Mouse (Mus musculus): Measurements from ENCODE around the gene Hsd17b11. TPM values are rescaled to one million over a fixed set of nuclear protein-coding genes. Genes with fewer than 3 reads are reported as not detected.
"Not testable (repeated sequence)": the region's sequence is repeated elsewhere in the genome, so short reads cannot be mapped to it uniquely, and the experiment has no call there.

Hsd17b11 gene
- polyA plus RNA-seq, 1 experiment from 2014 or later: 48.7 TPM

DNA sequence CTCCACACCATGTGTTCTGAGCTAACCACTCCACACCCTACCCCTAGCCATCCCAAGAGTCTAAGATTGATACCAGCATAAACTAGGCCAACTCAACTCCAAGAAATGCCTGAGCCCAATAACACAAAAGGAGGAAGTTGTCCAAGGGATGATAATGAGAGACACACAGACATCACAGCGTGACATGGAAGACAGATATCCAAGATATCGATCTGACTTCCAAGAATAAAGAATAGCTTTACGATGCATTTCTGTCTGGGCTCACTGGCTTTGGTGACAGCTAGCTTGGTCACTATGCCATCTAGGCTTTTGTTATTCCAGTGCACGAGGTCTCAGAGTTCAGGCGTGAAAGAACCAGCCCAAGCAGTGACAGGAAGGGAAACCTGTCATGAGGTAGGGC, 50.7 kb downstream of the Hsd17b11 start:
- Histone ChIP-seq H3K9me3 (ENCODE audit: control insufficient read depth) (no peaks in the 10 kb centered on the region), H3K9ac (ENCODE audit: low read depth, low read length) (no peak overlapping the region), H3K27me3 (replicated peaks; ENCODE audit: control insufficient read depth, insufficient read depth, low read length) (no peaks in the 10 kb centered on the region), H3K4me1 (replicated peaks; ENCODE audit: control insufficient read depth, insufficient read depth, low read length) (peaks cover 4% of the 10 kb centered on the region; the same call in 1 of the 2 replicates), H3K36me3 (ENCODE audit: control insufficient read depth, insufficient read depth) (no peaks in the 10 kb centered on the region), H3K4me3 (ENCODE audit: low read depth, low read length) (no peak overlapping the region), H3K4me2 (replicated peaks; ENCODE audit: low read depth) (no peak overlapping the region), H3K27ac (ENCODE audit: low read depth, low read length) (no peak overlapping the region)
- 67% methylated on average over 5 of the region's 5 CpGs for WGBS
- TF ChIP-seq CTCF (IDR thresholded peaks at IDR 0.05; ENCODE audit: low read depth): no peak
- no peak for ATAC-seq

- Histone ChIP-seq H3K9ac (ENCODE audit: low read depth, low read length) (no peak overlapping the region), H3K9me3 (ENCODE audit: control insufficient read depth) (no peaks in the 10 kb centered on the region), H3K27ac (ENCODE audit: low read depth, low read length) (no peak overlapping the region), H3K36me3 (ENCODE audit: control insufficient read depth, insufficient read depth) (no peaks in the 10 kb centered on the region), H3K4me2 (replicated peaks; ENCODE audit: low read depth) (no peak overlapping the region), H3K27me3 (replicated peaks; ENCODE audit: control insufficient read depth, insufficient read depth, low read length) (no peaks in the 10 kb centered on the region), H3K4me1 (replicated peaks; ENCODE audit: control insufficient read depth, insufficient read depth, low read length) (no peaks in the 10 kb centered on the region), H3K4me3 (ENCODE audit: low read depth, low read length) (no peak overlapping the region)
- no peak for TF ChIP-seq CTCF (IDR thresholded peaks at IDR 0.05; ENCODE audit: low read depth)
- WGBS: 23% methylated on average over 1 of the region's 1 CpGs
- ATAC-seq: no peak
Measured at GRCm38 (mm10) chr5:103962935-103963429, 58.7 kb downstream of the Hsd17b11 start.

GRCm38 (mm10) chr5:103954638-103955037, 67.1 kb downstream of the Hsd17b11 start:
- H3K36me3 ChIP-seq (ENCODE audit: control insufficient read depth, insufficient read depth): no peaks in the 10 kb centered on the region
- no peaks in the 10 kb centered on the region for H3K4me1 ChIP-seq (replicated peaks; ENCODE audit: control insufficient read depth, insufficient read depth, low read length)
- 72% methylated on average over 5 of the region's 5 CpGs for WGBS
- no peaks in the 10 kb centered on the region; the same call in 1 of the 2 replicates for H3K27me3 ChIP-seq (replicated peaks; ENCODE audit: control insufficient read depth, insufficient read depth, low read length)
- H3K4me2 ChIP-seq (replicated peaks; ENCODE audit: low read depth): no peak overlapping the region
- H3K9me3 ChIP-seq (ENCODE audit: control insufficient read depth): no peaks in the 10 kb centered on the region
- H3K4me3 ChIP-seq (ENCODE audit: low read depth, low read length): no peak overlapping the region
- no peak for TF ChIP-seq CTCF (IDR thresholded peaks at IDR 0.05; ENCODE audit: low read depth)
- no peak overlapping the region for H3K27ac ChIP-seq (ENCODE audit: low read depth, low read length)
- no peak for ATAC-seq
- H3K9ac ChIP-seq (ENCODE audit: low read depth, low read length): no peak overlapping the region

GRCm38 (mm10) chr5:103953135-103954083, 68.3 kb downstream of the Hsd17b11 start:
- H3K4me2 ChIP-seq (replicated peaks; ENCODE audit: low read depth): no peak overlapping the region
- H3K4me1 ChIP-seq (replicated peaks; ENCODE audit: control insufficient read depth, insufficient read depth, low read length): no peaks in the 10 kb centered on the region
- H3K4me3 ChIP-seq (ENCODE audit: low read depth, low read length): no peak overlapping the region
- H3K9ac ChIP-seq (ENCODE audit: low read depth, low read length): no peak overlapping the region
- ATAC-seq: no peak
- no peak for TF ChIP-seq CTCF (IDR thresholded peaks at IDR 0.05; ENCODE audit: low read depth)
- H3K36me3 ChIP-seq (ENCODE audit: control insufficient read depth, insufficient read depth): no peaks in the 10 kb centered on the region
- H3K27me3 ChIP-seq (replicated peaks; ENCODE audit: control insufficient read depth, insufficient read depth, low read length): no peaks in the 10 kb centered on the region; the same call in 1 of the 2 replicates
- no peak overlapping the region for H3K27ac ChIP-seq (ENCODE audit: low read depth, low read length)
- 87% methylated on average over 10 of the region's 10 CpGs for whole genome bisulfite sequencing
- no peaks in the 10 kb centered on the region for H3K9me3 ChIP-seq (ENCODE audit: control insufficient read depth)

DNA sequence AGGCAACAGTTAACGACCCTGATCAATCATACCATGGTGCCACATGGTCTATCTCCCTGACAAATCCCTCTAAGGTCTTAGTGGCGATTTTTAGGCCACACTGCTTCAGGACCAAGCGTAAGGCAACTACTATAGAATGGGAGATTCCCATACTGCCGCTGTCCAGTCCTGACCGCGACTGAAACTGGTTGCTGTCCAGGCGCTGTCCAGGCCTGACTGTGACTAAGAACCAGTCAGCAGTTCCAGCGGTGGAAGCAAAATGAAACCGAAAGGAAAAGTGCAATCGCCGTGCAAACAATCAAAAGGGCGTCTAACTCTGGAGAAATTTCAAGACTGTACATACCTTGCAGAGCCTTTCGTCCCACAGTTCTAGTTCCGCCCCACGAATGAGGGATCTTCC, 71.6 kb downstream of the Hsd17b11 start:
- not testable (repeated sequence) for H3K27ac ChIP-seq (ENCODE audit: low read depth, low read length); H3K4me1 ChIP-seq (replicated peaks; ENCODE audit: control insufficient read depth, insufficient read depth, low read length); H3K9me3 ChIP-seq (ENCODE audit: control insufficient read depth); ATAC-seq; H3K4me2 ChIP-seq (replicated peaks; ENCODE audit: low read depth); H3K27me3 ChIP-seq (replicated peaks; ENCODE audit: control insufficient read depth, insufficient read depth, low read length); H3K36me3 ChIP-seq (ENCODE audit: control insufficient read depth, insufficient read depth); H3K9ac ChIP-seq (ENCODE audit: low read depth, low read length); H3K4me3 ChIP-seq (ENCODE audit: low read depth, low read length)
- 87% methylated on average over 15 of the region's 15 CpGs for WGBS

DNA sequence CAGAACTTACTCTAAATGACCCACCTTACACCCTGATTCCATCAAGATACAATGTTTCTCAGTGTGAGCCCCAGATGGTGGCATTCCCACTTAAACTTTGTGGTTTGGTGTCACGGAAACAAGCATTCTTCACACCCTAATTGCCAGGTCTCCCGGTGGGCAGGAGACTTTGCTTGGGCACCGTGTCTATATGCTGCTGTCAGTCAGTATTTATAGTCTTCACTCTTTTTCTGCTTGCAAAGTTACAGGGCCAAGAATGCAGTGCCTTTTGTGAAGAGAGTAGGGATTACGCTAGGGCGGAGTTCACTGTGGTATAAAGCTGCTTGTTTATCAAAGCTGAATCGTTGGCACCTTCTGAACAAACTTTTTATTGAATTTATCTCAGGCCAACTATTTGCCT, 78.5 kb downstream of the Hsd17b11 start:
- no peak overlapping the region for H3K4me3 ChIP-seq (ENCODE audit: low read depth, low read length)
- H3K4me2 ChIP-seq (replicated peaks; ENCODE audit: low read depth): no peak overlapping the region
- H3K9me3 ChIP-seq (ENCODE audit: control insufficient read depth): no peaks in the 10 kb centered on the region
- no peak overlapping the region for H3K9ac ChIP-seq (ENCODE audit: low read depth, low read length)
- H3K27me3 ChIP-seq (replicated peaks; ENCODE audit: control insufficient read depth, insufficient read depth, low read length): peaks cover 37% of the 10 kb centered on the region
- 37% methylated on average over 6 of the region's 6 CpGs for WGBS
- no peaks in the 10 kb centered on the region for H3K4me1 ChIP-seq (replicated peaks; ENCODE audit: control insufficient read depth, insufficient read depth, low read length)
- no peak for TF ChIP-seq CTCF (IDR thresholded peaks at IDR 0.05; ENCODE audit: low read depth)
- ATAC-seq: no peak
- H3K27ac ChIP-seq (ENCODE audit: low read depth, low read length): no peak overlapping the region
- H3K36me3 ChIP-seq (ENCODE audit: control insufficient read depth, insufficient read depth): no peaks in the 10 kb centered on the region

Measured in intestine, postnatal 0 days (tissue).